Mouse (Mus musculus) spleen, adult 12 weeks (tissue): Measurements from ENCODE around the gene Snu13.

Experiments used
- DNase-seq: peaks from one replicate; pipeline ENCODE4 v3.0.0; 2022; ENCODE audit warnings: low spot score

The Snu13 gene

DNA sequence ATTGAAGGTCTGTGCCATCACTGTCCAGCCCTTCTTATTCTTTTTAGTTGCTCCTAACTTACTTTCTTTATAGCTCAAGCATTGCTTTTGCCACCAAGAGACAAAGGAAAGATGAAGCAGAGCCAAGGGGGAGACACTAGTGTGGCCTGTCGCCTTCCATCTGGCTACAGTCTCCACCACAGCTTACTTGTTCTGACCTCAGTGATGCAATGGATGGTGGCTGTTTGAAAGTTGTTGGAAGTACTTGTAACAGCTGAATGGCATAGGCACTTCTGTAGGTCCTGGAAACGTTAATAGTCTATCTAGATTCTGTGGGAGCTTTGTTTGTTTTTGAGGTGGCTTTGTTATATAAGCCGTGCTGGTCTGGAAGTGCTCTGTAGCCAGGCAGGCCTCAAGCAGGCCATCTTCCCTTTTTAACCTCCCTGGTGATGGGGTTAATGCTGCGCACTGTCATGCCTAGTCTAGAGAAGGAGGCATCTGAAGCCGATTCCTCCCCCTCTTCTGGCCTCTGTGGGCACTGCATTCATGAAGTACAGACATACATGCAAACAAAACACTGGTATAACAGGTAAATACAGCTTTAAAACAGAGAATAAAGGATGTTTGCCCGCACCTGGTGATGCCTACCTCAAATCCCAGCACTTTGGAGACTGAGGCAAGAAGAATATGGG lies 23.3 kb downstream of the Snu13 start:
- DNase-seq = no peak

DNA sequence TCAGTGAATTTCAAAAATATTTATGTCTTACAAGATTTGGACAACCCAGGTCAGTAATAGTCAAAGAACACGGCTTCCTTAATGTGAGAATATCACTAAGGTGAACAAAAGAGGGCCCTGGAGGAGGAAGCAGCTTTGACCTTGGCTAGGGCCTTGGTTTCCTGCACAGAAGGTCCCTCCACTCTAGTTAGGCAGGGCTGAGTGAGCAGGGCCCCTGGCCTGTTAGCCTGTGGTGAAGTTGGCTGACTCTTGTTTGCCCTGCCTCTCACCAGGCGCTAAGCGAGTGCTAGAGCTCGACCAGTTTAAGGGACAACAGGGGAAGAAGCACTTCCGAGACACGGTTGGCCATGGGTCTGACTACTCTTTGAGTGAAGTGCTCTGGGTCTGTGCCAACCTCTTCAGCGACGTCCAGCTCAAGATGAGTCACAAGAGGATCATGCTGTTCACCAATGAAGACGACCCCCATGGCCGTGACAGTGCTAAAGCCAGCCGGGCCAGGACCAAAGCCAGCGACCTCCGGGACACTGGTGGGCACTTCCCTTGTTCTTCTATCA lies 24.8 kb downstream of the Snu13 start:
- DNase-seq = no peak

DNA sequence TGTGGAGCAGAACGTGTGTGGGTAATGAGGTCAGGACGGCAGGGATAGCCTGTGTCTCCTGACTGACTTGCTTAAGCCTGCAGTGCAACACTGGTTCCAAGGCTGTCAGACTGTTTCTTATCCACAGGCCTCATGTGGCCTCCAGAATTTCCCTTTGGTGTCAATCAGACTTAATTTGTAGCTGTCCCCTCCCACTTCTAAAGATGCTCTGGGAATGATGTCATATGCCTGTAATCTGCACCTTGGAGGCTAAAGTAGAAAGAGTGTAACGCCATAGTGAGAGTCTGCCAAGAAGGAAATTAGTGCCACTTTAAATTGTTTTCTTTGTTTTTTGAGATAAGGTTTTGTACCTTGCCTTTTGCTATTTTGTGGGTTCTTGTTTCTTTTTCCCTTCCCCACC lies 28.1 kb downstream of the Snu13 start:
- no peak for DNase-seq

DNA sequence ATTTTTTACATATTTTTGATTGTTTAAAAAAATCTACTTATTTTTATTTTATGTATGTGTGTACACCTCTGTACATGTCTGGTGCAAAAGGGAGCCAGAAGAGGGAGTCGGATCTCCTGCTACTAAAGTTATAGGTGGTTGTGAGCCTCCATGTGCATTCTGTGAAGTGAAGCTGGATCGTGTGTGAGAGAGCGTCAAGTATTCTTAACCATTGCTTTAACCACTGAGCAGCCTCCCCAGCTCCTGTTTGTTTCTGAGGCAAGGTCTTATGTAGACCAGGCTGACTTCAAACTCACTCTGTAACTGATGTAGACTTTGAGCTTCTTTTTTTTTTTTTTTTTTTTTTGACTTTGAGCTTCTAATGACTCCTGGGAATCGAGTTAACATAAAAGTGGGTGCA lies 29.9 kb downstream of the Snu13 start:
- DNase-seq = no peak

DNA sequence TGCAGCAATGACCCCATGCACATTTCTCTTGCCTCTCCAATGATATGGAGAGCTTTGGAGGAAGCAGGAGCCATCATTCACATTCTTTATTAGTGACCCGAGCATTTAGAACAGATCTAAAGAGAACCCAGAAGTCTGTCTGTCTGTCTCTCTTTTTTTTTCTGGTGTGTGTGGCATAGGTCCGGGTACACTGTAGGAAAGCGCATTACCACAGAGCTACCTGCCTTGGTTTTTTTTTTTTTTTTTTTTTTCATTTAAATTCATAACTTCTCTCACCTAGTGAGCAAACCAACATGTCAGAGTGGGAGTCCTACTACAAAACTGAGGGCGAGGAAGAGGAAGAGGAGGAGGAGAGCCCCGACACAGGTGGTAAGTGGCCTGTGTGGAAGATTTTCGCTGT lies 30.6 kb downstream of the Snu13 start:
- no peak for DNase-seq

- peak; percentile 99 for DNase-seq
Measured at GRCm38 (mm10) chr15:82016101-82016808, 31.1 kb downstream of the Snu13 start.

GRCm38 (mm10) chr15:82015392-82016100 lies 31.9 kb downstream of the Snu13 start:
- peak; percentile 27 for DNase-seq

- DNase-seq = no peak
Measured at GRCm38 (mm10) chr15:82014745-82015391, 32.5 kb downstream of the Snu13 start.

DNA sequence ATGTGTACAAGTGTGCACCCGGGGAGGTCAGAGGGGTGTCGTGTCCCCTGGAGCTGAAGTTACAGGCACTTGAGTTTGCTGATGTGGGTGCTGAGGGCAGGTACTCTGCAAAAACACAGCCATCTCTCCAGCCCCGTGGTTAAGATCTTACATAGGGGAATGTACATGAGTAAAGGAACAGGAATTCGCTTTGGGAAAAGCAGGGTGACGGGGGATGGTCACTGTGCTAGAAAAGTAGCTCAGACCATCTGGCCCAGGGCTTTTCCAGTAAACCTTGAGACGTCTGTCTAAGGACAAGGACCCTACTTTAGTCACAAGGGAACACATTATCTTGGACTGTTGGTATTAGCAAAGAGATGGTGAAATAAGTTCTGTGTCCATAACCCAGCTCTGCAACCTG lies 35.5 kb downstream of the Snu13 start:
- no peak for DNase-seq

- DNase-seq = no peak
Measured at GRCm38 (mm10) chr15:82004257-82004656, 43.1 kb downstream of the Snu13 start.

DNA sequence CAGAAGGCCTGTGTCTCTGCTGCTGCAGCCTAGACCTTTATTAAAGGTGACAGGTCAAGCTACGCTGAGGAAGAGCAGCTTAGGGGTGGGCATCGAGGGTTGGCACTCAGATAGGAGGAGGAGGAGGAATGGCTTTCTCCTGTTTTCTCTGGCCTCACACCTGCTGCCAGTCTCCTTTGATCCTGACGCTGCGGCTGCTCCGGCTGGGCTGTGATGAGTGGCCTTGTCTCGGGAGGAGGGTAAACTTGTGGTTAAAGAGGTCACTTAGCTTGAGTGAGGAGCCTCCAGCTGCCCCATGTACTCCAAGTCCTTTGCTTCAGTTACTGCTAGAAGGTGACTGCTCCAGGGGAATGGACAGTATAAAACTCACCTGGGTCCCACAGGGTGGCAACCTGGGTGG lies 53.4 kb downstream of the Snu13 start:
- no peak for DNase-seq

DNA sequence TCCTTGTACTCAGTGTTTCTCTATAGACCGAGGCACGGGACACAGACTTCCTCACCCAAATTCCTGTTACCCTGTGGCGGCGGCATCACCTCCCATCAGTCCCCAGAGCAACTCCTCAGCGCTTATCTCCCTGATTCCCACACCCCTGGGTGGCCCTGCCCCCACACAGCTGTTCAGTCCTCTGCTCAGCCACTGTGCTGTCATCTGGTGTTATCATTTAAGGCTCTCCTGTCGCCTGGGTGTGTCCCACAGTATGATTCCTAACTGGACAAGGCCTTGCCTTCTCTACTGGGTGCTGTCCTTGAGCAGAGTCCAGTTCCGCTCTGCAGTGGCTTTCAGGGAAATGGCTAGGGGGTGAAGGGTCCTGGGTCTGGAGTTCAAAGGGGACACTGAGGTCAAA lies 56.8 kb downstream of the Snu13 start:
- DNase-seq = peak; percentile 56
